Comparison of ENCODE assay signal across 15 mouse cellular contexts in genomic region chr9:68913191-68913697, GRCm38 (mm10).
DNase-seq lines count a peak whose midpoint lies in the region; ATAC-seq lines count a peak whose summit lies in the region.
"Had no signal": no experiment of that assay in that cellular context is flagged by ENCODE, and none has a peak within 500 bp of the region (broad histone marks: within the 10 kb centered on the region; RNA-seq: fewer than 3 reads in every experiment).

No protein-coding gene starts in this region.

- ATAC-seq in frontal cortex, adult (ENCODE audit: low TSS enrichment) = peak; percentile 78
- no peak for ATAC-seq in kidney, embryonic 14.5 days (ENCODE audit: low FRiP score, low TSS enrichment)
- no peak for ATAC-seq in neural tube, embryonic 15.5 days (ENCODE audit: low FRiP score)
- ATAC-seq: forebrain, embryonic 14.5 days; intestine, embryonic 15.5 days; midbrain, embryonic 13.5 days had no signal

- intact Hi-C loops in left cerebral cortex, postnatal 4 days (cut with DNase I) = no loop called here

- 58% methylated on average over 10 of the region's 10 CpGs for WGBS in kidney, embryonic 14.5 days
- 73% methylated on average over 10 of the region's 10 CpGs for WGBS in neural tube, embryonic 15.5 days

- H3K9me3 ChIP-seq in kidney, embryonic 14.5 days (ENCODE audit: control insufficient read depth, low read length) = no peaks in the 10 kb centered on the region
- H3K9me3 ChIP-seq in neural tube, embryonic 15.5 days (replicated peaks) = no peaks in the 10 kb centered on the region
- H3K9me3 ChIP-seq: intestine, embryonic 15.5 days; limb, embryonic 13.5 days; midbrain, embryonic 13.5 days; stomach, embryonic 15.5 days had no signal

- H3K4me3 ChIP-seq in kidney, embryonic 14.5 days (ENCODE audit: low read length) = no peak overlapping the region
- H3K4me3 ChIP-seq in neural tube, embryonic 15.5 days (replicated peaks) = no peak overlapping the region
- H3K4me3 ChIP-seq: intestine, embryonic 15.5 days; limb, embryonic 13.5 days; midbrain, embryonic 13.5 days; stomach, embryonic 15.5 days had no signal

- H3K4me2 ChIP-seq in kidney, embryonic 14.5 days (replicated peaks; ENCODE audit: low read depth, low read length) = no peak overlapping the region
- no peak overlapping the region for H3K4me2 ChIP-seq in neural tube, embryonic 15.5 days
- H3K4me2 ChIP-seq: intestine, embryonic 15.5 days; limb, embryonic 13.5 days; midbrain, embryonic 13.5 days; stomach, embryonic 15.5 days had no signal

- H3K36me3 ChIP-seq in kidney, embryonic 14.5 days (ENCODE audit: control insufficient read depth, insufficient read depth, low read length) = no peaks in the 10 kb centered on the region
- no peaks in the 10 kb centered on the region for H3K36me3 ChIP-seq in neural tube, embryonic 15.5 days
- H3K36me3 ChIP-seq: intestine, embryonic 15.5 days; limb, embryonic 13.5 days; stomach, embryonic 15.5 days had no signal

- peak overlapping the region; percentile 6; the same call in 1 of the 2 replicates for H3K27ac ChIP-seq in kidney, embryonic 14.5 days (ENCODE audit: low read depth, low read length)
- 0 out of 2 replicates have a peak overlapping the region, but pooled peaks have one; percentile 2 for H3K27ac ChIP-seq in neural tube, embryonic 15.5 days (replicated peaks)
- H3K27ac ChIP-seq: intestine, embryonic 15.5 days; limb, embryonic 13.5 days; macrophage; midbrain, embryonic 13.5 days; stomach, embryonic 15.5 days had no signal

- no peak for DNase-seq in frontal cortex, postnatal 25 days (ENCODE audit: low spot score in 2 of 2)
- DNase-seq in kidney, postnatal 4 days = no peak
- DNase-seq in neural tube, embryonic 10.5 days (ENCODE audit: extremely low spot score, low spot score) = no peak
- DNase-seq in left cerebral cortex, postnatal 4 days = peak; percentile 36
- no peak for DNase-seq in urinary bladder, postnatal 10 days (ENCODE audit: low spot score)
- DNase-seq: cerebellum, adult 18-20 months had no signal

- H3K27me3 ChIP-seq in kidney, embryonic 14.5 days (ENCODE audit: control insufficient read depth, insufficient read depth, low read length) = no peaks in the 10 kb centered on the region
- H3K27me3 ChIP-seq in neural tube, embryonic 15.5 days (replicated peaks) = no peaks in the 10 kb centered on the region
- H3K27me3 ChIP-seq: intestine, embryonic 15.5 days; limb, embryonic 13.5 days; midbrain, embryonic 13.5 days; stomach, embryonic 15.5 days had no signal

- peaks cover 10% of the 10 kb centered on the region for H3K4me1 ChIP-seq in kidney, embryonic 14.5 days (ENCODE audit: control insufficient read depth, insufficient read depth, low read length)
- H3K4me1 ChIP-seq in neural tube, embryonic 15.5 days = peaks cover 14% of the 10 kb centered on the region
- H3K4me1 ChIP-seq: intestine, embryonic 15.5 days had no signal

- H3K9ac ChIP-seq in kidney, embryonic 14.5 days (ENCODE audit: low read depth, low read length) = no peak overlapping the region
- no peak overlapping the region for H3K9ac ChIP-seq in neural tube, embryonic 15.5 days (replicated peaks)
- H3K9ac ChIP-seq: intestine, embryonic 15.5 days; limb, embryonic 13.5 days; midbrain, embryonic 13.5 days; stomach, embryonic 15.5 days had no signal
